Mouse (Mus musculus) kidney, embryonic 14.5 days (tissue): ENCODE data around the gene Zc3h18. TPM values are rescaled to one million over a fixed set of nuclear protein-coding genes. Genes with fewer than 3 reads are reported as not detected.

Source experiments
- ATAC-seq: fragments of 200-750 bp; cut with Nextera tagmentation; 2 replicates; pipeline ENCODE4 v1.8.0; 2017; ENCODE audit warnings: moderate number of reproducible peaks, mild to moderate bottlenecking, moderate TSS enrichment, moderate library complexity; ENCODE audit not compliant: low FRiP score, low TSS enrichment
- H3K27ac ChIP-seq: fragments of 300-500 bp; sonication (generic); 2 replicates; pipeline ENCODE4 v1.5.1; 2014; ENCODE audit warnings: low read depth, mild to moderate bottlenecking, low read length, moderate library complexity, mixed read lengths
- H3K27me3 ChIP-seq: fragments of 300-500 bp; sonication (generic); 2 replicates; pipeline ENCODE4 v1.6.1; 2014; ENCODE audit warnings: mild to moderate bottlenecking, low read length; ENCODE audit not compliant: control insufficient read depth, insufficient read depth
- H3K36me3 ChIP-seq: fragments of 300-500 bp; sonication (generic); 2 replicates; pipeline ENCODE4 v1.6.1; 2014; ENCODE audit warnings: low read length, mixed read lengths; ENCODE audit not compliant: control insufficient read depth, insufficient read depth
- H3K4me1 ChIP-seq: fragments of 300-500 bp; sonication (generic); 2 replicates; pipeline ENCODE4 v1.6.1; 2014; ENCODE audit warnings: low read length, mixed read lengths; ENCODE audit not compliant: control insufficient read depth, insufficient read depth
- H3K4me2 ChIP-seq: fragments of 300-500 bp; sonication (generic); replicated peaks from 2 replicates; pipeline ENCODE4 v1.6.1; 2014; ENCODE audit warnings: low read depth, mild to moderate bottlenecking, low read length
- H3K4me3 ChIP-seq: fragments of 300-500 bp; sonication (generic); 2 replicates; pipeline ENCODE4 v1.5.1; 2014; ENCODE audit warnings: mild to moderate bottlenecking, low read length
- H3K9ac ChIP-seq: fragments of 300-500 bp; sonication (generic); 2 replicates; pipeline ENCODE4 v1.6.1; 2014; ENCODE audit warnings: low read depth, mild to moderate bottlenecking, low read length, moderate library complexity
- H3K9me3 ChIP-seq: fragments of 300-500 bp; sonication (generic); 2 replicates; pipeline ENCODE4 v1.6.1; 2016; ENCODE audit warnings: low read length; ENCODE audit not compliant: control insufficient read depth
- WGBS: fragments of 180-500 bp; shearing (Covaris S2); extraction: QIAGEN DNeasy Blood & Tissue Kit; methylation state at CpG from one replicate; pipeline ENCODE4 v1.1.7; 2014; 5-methylcytosine and 5-hydroxymethylcytosine counted together
- polyA plus RNA-seq: library from polyadenylated mRNA; unstranded; fragments of >200 nt; fragmentation: Nextera tagmentation; extraction: Ambion mirVana; gene quantifications from 2 replicates; pipeline ENCODE4 v1.2.1, GENCODE M21; 2014

Gene Zc3h18
- polyA plus RNA-seq, 1 experiment from 2014 or later: 43.8 TPM

DNA sequence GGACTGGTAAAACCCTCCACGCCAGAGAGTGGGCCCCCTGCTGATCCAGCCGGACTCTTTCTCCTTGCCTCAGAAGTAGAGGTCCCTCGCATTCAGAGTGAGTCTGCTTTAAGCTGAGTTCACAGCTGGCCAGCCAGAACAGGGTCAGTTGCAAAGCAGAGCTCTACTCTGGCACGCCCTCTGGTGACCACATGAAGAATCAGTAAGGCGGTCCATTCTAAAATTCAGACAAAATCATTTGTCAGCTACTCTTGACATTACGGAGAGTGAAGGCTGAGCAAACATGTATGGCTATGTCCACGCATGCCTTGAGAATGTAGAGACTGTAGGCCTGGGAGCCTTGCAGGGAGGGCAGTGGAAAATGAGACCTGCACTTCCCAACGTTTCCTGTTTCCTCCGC is 6.7 kb upstream of the Zc3h18 start:
- H3K27me3 ChIP-seq: no peaks in the 10 kb centered on the region
- H3K36me3 ChIP-seq: no peaks in the 10 kb centered on the region
- H3K27ac ChIP-seq: no peak overlapping the region
- H3K4me3 ChIP-seq: no peak overlapping the region
- 10% methylated on average over 9 of the region's 9 CpGs for WGBS
- ATAC-seq: peak; percentile 77
- no peak overlapping the region for H3K4me2 ChIP-seq
- H3K9ac ChIP-seq: no peak overlapping the region
- H3K9me3 ChIP-seq: no peaks in the 10 kb centered on the region
- no peaks in the 10 kb centered on the region for H3K4me1 ChIP-seq

GRCm38 (mm10) chr8:122371706-122372105 is 4.7 kb upstream of the Zc3h18 start:
- no peak overlapping the region for H3K27ac ChIP-seq
- 81% methylated on average over 6 of the region's 6 CpGs for WGBS

DNA sequence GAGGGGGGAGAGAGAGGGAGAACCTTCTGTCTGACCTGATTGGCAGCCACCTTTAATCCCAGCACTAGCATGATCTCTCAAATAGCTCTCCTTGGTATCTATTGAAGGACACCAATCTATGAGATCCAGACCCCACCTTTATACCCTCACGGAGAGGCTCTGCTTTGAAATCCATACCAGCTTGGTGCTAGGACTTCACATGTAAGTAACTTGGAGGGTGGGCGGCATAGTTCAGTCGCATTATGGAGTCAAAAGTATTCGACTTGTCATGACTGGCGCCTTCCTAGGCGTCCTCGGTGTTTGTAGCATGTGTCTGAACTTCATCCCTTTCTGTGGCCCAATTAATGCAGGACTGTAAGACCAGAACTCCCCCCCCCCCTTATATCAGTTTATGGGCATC is 1.1 kb upstream of the Zc3h18 start:
- no peak overlapping the region for H3K9ac ChIP-seq
- H3K4me3 ChIP-seq: no peak overlapping the region
- no peak overlapping the region for H3K27ac ChIP-seq
- H3K9me3 ChIP-seq: no peaks in the 10 kb centered on the region
- peak overlapping the region; percentile 51; the same call in 1 of the 2 replicates for H3K4me2 ChIP-seq
- peaks cover 11% of the 10 kb centered on the region for H3K36me3 ChIP-seq
- H3K4me1 ChIP-seq: peaks cover 10% of the 10 kb centered on the region
- H3K27me3 ChIP-seq: no peaks in the 10 kb centered on the region
- WGBS: 96% methylated on average over 7 of the region's 7 CpGs
- ATAC-seq: no peak

More at GRCm38 (mm10) chr8:122371706-122372105, 4.7 kb upstream of the Zc3h18 start:
- H3K4me1 ChIP-seq: 0 out of 2 replicates have a peak, but pooled peaks cover 3% of the 10 kb centered on the region
- no peak for ATAC-seq
- no peaks in the 10 kb centered on the region for H3K27me3 ChIP-seq
- H3K4me2 ChIP-seq: no peak overlapping the region
- H3K4me3 ChIP-seq: no peak overlapping the region
- H3K9me3 ChIP-seq: no peaks in the 10 kb centered on the region
- no peaks in the 10 kb centered on the region for H3K36me3 ChIP-seq
- H3K9ac ChIP-seq: no peak overlapping the region

DNA sequence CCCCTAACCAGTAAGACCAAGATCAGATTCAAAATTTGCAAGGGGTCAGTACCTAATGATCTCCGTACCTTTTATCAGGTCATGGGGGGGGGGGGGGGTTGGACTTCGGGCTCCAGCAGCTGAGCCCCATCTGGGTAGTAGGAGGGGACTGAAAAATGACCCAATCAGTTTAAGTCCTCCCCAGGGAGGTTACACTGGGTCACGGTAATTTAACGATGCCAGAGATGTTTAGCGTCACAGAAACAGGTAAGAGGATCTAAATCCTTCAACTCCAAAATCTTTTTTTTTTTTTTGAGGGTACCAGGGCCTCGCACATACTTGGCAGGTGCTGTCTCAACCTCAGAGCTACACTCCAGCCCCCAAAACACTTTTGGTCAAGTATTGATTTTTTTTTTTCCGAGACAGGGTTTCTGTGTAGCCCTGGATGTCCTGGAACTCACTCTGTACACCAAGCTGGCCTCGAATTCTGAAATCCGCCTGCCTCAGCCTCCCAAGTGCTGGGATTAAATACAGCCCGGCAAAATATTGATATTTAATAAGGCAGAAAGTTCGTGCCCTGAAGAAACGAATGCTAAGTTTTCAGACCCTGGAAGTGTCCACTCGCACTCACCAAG is 551 bp upstream of the Zc3h18 start:
- Histone ChIP-seq H3K4me2 (peak overlapping the region; percentile 51), H3K9ac (peak overlapping the region; percentile 94), H3K9me3 (no peaks in the 10 kb centered on the region), H3K4me3 (peak overlapping the region; percentile 87), H3K36me3 (peaks cover 16% of the 10 kb centered on the region), H3K27ac (peak overlapping the region; percentile 51; the same call in 1 of the 2 replicates), H3K27me3 (no peaks in the 10 kb centered on the region), H3K4me1 (peaks cover 10% of the 10 kb centered on the region)
- WGBS: 26% methylated on average over 13 of the region's 13 CpGs
- peak; percentile 14 for ATAC-seq

DNA sequence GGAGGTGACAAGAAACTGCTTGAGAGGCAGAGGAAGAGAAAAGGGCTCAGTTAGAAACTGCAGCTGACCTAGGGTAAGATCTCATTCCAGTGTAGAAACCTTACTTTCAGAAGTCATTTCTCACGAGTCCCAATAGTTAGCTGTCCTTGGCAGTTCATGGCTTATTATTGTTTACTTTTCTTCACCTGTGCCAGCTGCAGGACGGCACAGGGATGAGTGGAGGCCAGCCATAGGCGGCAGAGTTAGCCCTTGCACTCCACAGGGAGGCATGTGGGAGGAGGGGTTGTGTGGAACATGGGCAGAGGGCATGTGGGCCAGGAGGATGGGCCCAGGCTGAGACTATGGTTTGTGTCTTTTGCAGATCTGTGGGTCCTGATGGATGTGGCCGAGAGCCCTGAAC is 6.6 kb downstream of the Zc3h18 start:
- WGBS: 80% methylated on average over 4 of the region's 4 CpGs
- H3K4me1 ChIP-seq: no peaks in the 10 kb centered on the region
- H3K4me3 ChIP-seq: no peak overlapping the region
- H3K9ac ChIP-seq: no peak overlapping the region
- H3K27ac ChIP-seq: no peak overlapping the region
- no peaks in the 10 kb centered on the region for H3K27me3 ChIP-seq
- H3K4me2 ChIP-seq: no peak overlapping the region
- no peak for ATAC-seq
- peaks cover 70% of the 10 kb centered on the region for H3K36me3 ChIP-seq
- no peaks in the 10 kb centered on the region for H3K9me3 ChIP-seq

GRCm38 (mm10) chr8:122389357-122389756 is 12.9 kb downstream of the Zc3h18 start:
- no peak overlapping the region for H3K9ac ChIP-seq
- H3K27ac ChIP-seq: no peak overlapping the region
- no peaks in the 10 kb centered on the region for H3K27me3 ChIP-seq
- H3K4me2 ChIP-seq: no peak overlapping the region
- no peaks in the 10 kb centered on the region for H3K9me3 ChIP-seq
- H3K4me1 ChIP-seq: no peaks in the 10 kb centered on the region
- H3K4me3 ChIP-seq: no peak overlapping the region
- ATAC-seq: no peak
- 88% methylated on average over 3 of the region's 3 CpGs for WGBS
- H3K36me3 ChIP-seq: peaks cover 92% of the 10 kb centered on the region

DNA sequence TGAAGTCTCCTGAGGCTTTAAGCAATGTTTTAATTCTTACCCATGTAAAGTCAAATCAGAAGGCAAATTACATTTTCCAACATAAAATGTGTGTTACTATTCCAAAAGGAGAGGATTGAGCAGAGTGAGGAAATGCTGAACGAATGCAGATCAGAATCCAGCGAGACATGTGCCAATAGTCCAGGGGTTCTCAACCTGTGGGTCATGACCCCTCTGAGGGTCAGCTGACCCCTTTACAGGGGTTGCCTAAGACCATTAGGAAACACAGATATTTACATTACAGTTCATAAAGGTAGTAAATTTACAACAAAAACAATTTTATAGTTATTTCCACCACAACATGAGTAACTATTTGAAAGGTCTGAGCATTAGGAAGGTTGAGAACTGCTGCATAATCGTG is 14.3 kb downstream of the Zc3h18 start:
- H3K27me3 ChIP-seq: no peaks in the 10 kb centered on the region
- 93% methylated on average over 3 of the region's 3 CpGs for WGBS
- H3K36me3 ChIP-seq: peaks cover 90% of the 10 kb centered on the region
- ATAC-seq: no peak
- no peaks in the 10 kb centered on the region for H3K4me1 ChIP-seq
- no peak overlapping the region for H3K4me3 ChIP-seq
- no peak overlapping the region for H3K4me2 ChIP-seq
- H3K27ac ChIP-seq: no peak overlapping the region
- H3K9ac ChIP-seq: no peak overlapping the region
- no peaks in the 10 kb centered on the region for H3K9me3 ChIP-seq

DNA sequence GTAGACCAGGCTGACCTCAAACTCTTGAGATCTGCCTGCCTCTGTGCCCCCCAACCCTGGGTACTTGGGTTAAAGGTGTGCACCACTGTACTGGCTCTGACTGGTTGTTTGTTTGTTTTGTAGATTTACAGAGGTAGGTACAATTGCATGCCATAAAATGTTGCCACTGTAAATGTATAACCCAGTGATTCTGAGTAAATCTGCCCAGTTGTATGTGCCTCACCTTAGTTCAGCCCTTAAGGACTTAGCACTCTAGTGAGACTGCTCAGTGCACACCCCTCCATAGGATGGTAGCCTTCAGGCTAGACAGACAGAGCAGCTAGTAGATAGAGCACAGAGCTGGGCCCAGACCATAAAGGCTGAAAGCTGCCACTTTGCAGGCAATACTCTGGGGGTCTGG is 17.3 kb downstream of the Zc3h18 start:
- Histone ChIP-seq H3K4me2 (no peak overlapping the region), H3K27me3 (no peaks in the 10 kb centered on the region), H3K4me3 (no peak overlapping the region), H3K9ac (no peak overlapping the region), H3K27ac (no peak overlapping the region), H3K36me3 (peaks cover 84% of the 10 kb centered on the region), H3K4me1 (no peaks in the 10 kb centered on the region), H3K9me3 (no peaks in the 10 kb centered on the region)
- ATAC-seq: no peak

DNA sequence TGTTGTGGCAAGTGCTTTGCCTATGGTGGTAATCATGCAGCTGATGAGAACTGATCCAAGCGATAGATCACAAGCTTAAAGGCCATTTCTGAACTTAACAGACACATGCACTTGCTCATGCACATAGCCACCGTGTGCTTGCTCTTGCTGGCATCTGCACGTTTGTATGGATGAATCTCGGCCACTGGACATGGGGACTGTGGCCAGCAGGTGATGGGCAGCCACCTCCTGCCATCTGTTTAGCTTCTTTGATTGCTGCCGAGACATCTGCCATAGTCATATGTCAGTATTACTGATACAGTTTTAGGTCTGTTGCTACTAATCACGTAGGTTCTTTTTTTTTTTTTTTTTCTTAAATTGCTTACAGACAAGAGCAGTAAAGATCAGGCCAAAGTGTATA is 18.9 kb downstream of the Zc3h18 start:
- H3K27ac ChIP-seq: no peak overlapping the region
- no peaks in the 10 kb centered on the region for H3K4me1 ChIP-seq
- peaks cover 86% of the 10 kb centered on the region for H3K36me3 ChIP-seq
- no peaks in the 10 kb centered on the region for H3K9me3 ChIP-seq
- H3K4me2 ChIP-seq: no peak overlapping the region
- H3K9ac ChIP-seq: no peak overlapping the region
- H3K4me3 ChIP-seq: no peak overlapping the region
- no peaks in the 10 kb centered on the region for H3K27me3 ChIP-seq
- WGBS: 92% methylated on average over 6 of the region's 6 CpGs
- no peak for ATAC-seq
